Mouse (Mus musculus): Measurements from ENCODE around the gene Rabif.

DNA sequence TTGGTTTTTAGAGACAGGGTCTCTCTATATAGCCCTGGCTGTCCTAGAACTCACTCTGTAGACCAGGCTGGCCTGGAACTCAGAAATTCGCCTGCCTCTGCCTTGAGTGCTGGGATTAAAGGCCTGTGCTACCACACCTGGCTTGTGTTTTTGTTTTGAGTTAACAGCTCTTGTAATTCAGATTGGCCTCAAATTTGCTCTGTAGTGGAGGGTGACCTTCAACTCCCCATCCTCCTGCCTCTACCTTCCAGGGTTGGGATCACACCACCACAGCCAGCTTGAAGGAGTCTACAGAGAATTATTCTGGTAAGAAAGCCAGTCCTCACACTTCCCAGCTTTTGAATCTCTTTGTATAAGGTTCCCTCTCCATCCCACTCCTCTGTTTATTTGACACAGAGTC is 6.5 kb downstream of the Rabif start:
- TF ChIP-seq CTCF (IDR thresholded peaks at IDR 0.05; ENCODE audit: extremely low read depth, insufficient read depth, low read length), result no peak
- no peak for TF ChIP-seq POLR2A (IDR thresholded peaks at IDR 0.05; ENCODE audit: extremely low read depth, insufficient read depth, low read length)

Measured in cortical plate, adult 2 months (tissue).